Mouse (Mus musculus) neural tube, embryonic 13.5 days (tissue): Measurements from ENCODE around the gene Lhb. TPM values are rescaled to one million over a fixed set of nuclear protein-coding genes. Genes with fewer than 3 reads are reported as not detected.

Experiments
- ATAC-seq: fragments of 200-750 bp; cut with Nextera tagmentation; 2 replicates; pipeline ENCODE4 v1.8.0; 2017; ENCODE audit warnings: low read depth, mild to moderate bottlenecking, moderate TSS enrichment, moderate library complexity
- H3K27ac ChIP-seq: fragments of 300-500 bp; sonication (generic); replicated peaks from 2 replicates; pipeline ENCODE4 v1.5.1; 2015; ENCODE audit warnings: moderate library complexity, mild to moderate bottlenecking, inconsistent platforms
- H3K27me3 ChIP-seq: fragments of 300-500 bp; sonication (generic); 2 replicates; pipeline ENCODE4 v1.6.1; 2015; ENCODE audit warnings: mild to moderate bottlenecking, inconsistent platforms
- H3K36me3 ChIP-seq: fragments of 300-500 bp; sonication (generic); 2 replicates; pipeline ENCODE4 v1.6.1; 2015; ENCODE audit warnings: mild to moderate bottlenecking, inconsistent platforms
- H3K4me1 ChIP-seq: fragments of 300-500 bp; sonication (generic); replicated peaks from 2 replicates; pipeline ENCODE4 v1.6.1; 2015; ENCODE audit warnings: inconsistent platforms
- H3K4me2 ChIP-seq: fragments of 300-500 bp; sonication (generic); 2 replicates; pipeline ENCODE4 v1.6.1; 2015; ENCODE audit warnings: inconsistent platforms, mild to moderate bottlenecking, moderate library complexity
- H3K4me3 ChIP-seq: fragments of 300-500 bp; sonication (generic); 2 replicates; pipeline ENCODE4 v1.5.1; 2015; ENCODE audit warnings: mild to moderate bottlenecking, inconsistent platforms
- H3K9ac ChIP-seq: fragments of 300-500 bp; sonication (generic); 2 replicates; pipeline ENCODE4 v1.6.1; 2015; ENCODE audit warnings: moderate library complexity, mild to moderate bottlenecking, inconsistent platforms
- H3K9me3 ChIP-seq: fragments of 300-500 bp; sonication (generic); 2 replicates; pipeline ENCODE4 v1.6.1; 2016; ENCODE audit warnings: inconsistent platforms
- WGBS: fragments of 180-500 bp; shearing (Covaris S2); methylation state at CpG from one replicate; pipeline ENCODE4 v1.1.7; 2015; 5-methylcytosine and 5-hydroxymethylcytosine counted together
- polyA plus RNA-seq: library from polyadenylated mRNA; unstranded; fragments of >200 nt; fragmentation: Nextera tagmentation; extraction: Ambion mirVana; gene quantifications from 2 replicates; pipeline ENCODE4 v1.2.1, GENCODE M21; 2015

Gene Lhb
- polyA plus RNA-seq, 1 experiment from 2014 or later, result not detected

GRCm38 (mm10) chr7:45405091-45406075 lies 15.2 kb upstream of the Lhb start, which contains the start of gene Kcna7:
TSS of gene Kcna7 (plus strand) at chr7:45405653.
- WGBS, result 11% methylated on average over 28 of the region's 28 CpGs
- Histone ChIP-seq H3K27ac (no peak within 1 kb of the TSS), H3K4me2 (peak within 1 kb of the TSS; percentile 52), H3K27me3 (peaks cover 57% of the 10 kb centered on the region), H3K9ac (0 out of 2 replicates have a peak within 1 kb of the TSS, but pooled peaks have one; percentile 52), H3K4me3 (peak within 1 kb of the TSS; percentile 35), H3K9me3 (no peaks in the 10 kb centered on the region), H3K36me3 (no peaks in the 10 kb centered on the region), H3K4me1 (peaks cover 8% of the 10 kb centered on the region)
- no peak for ATAC-seq

- Histone ChIP-seq H3K9me3 (no peaks in the 10 kb centered on the region), H3K4me2 (peak overlapping the region; percentile 52), H3K9ac (peak overlapping the region; percentile 52; the same call in 1 of the 2 replicates), H3K27ac (no peak overlapping the region), H3K4me1 (peaks cover 8% of the 10 kb centered on the region), H3K27me3 (peaks cover 68% of the 10 kb centered on the region), H3K4me3 (peak overlapping the region; percentile 35), H3K36me3 (no peaks in the 10 kb centered on the region)
- WGBS, result 2% methylated on average over 114 of the region's 114 CpGs
- no peak for ATAC-seq
These were observed 14.2 kb upstream of the Lhb start for GRCm38 (mm10) chr7:45406157-45407156.

GRCm38 (mm10) chr7:45407836-45408235 lies 12.8 kb upstream of the Lhb start:
- ATAC-seq, result no peak
- peaks cover 8% of the 10 kb centered on the region for H3K4me1 ChIP-seq
- no peaks in the 10 kb centered on the region for H3K9me3 ChIP-seq
- WGBS, result 83% methylated on average over 10 of the region's 10 CpGs
- no peaks in the 10 kb centered on the region for H3K36me3 ChIP-seq
- no peak overlapping the region for H3K27ac ChIP-seq
- H3K9ac ChIP-seq, result no peak overlapping the region
- H3K4me3 ChIP-seq, result no peak overlapping the region
- H3K4me2 ChIP-seq, result no peak overlapping the region
- peaks cover 82% of the 10 kb centered on the region for H3K27me3 ChIP-seq

- H3K4me3 ChIP-seq, result no peak overlapping the region
- H3K27me3 ChIP-seq, result peaks cover 87% of the 10 kb centered on the region
- H3K36me3 ChIP-seq, result no peaks in the 10 kb centered on the region
- H3K9me3 ChIP-seq, result no peaks in the 10 kb centered on the region
- H3K4me2 ChIP-seq, result no peak overlapping the region
- WGBS, result 74% methylated on average over 7 of the region's 7 CpGs
- peaks cover 11% of the 10 kb centered on the region for H3K4me1 ChIP-seq
- no peak overlapping the region for H3K27ac ChIP-seq
- no peak overlapping the region for H3K9ac ChIP-seq
- no peak for ATAC-seq
These were observed 12.3 kb upstream of the Lhb start for GRCm38 (mm10) chr7:45408351-45408750.

- Histone ChIP-seq H3K36me3 (no peaks in the 10 kb centered on the region), H3K9ac (no peak overlapping the region), H3K4me1 (peaks cover 17% of the 10 kb centered on the region), H3K9me3 (no peaks in the 10 kb centered on the region), H3K4me3 (no peak overlapping the region), H3K27me3 (peaks cover 93% of the 10 kb centered on the region), H3K27ac (no peak overlapping the region), H3K4me2 (no peak overlapping the region)
- ATAC-seq, result no peak
- 88% methylated on average over 17 of the region's 17 CpGs for WGBS
These were observed 11.7 kb upstream of the Lhb start for GRCm38 (mm10) chr7:45408949-45409348.

- H3K4me1 ChIP-seq, result peaks cover 22% of the 10 kb centered on the region
- H3K27ac ChIP-seq, result no peak overlapping the region
- 88% methylated on average over 8 of the region's 8 CpGs for WGBS
- H3K4me2 ChIP-seq, result no peak overlapping the region
- H3K4me3 ChIP-seq, result no peak overlapping the region
- no peak overlapping the region for H3K9ac ChIP-seq
- no peaks in the 10 kb centered on the region for H3K9me3 ChIP-seq
- ATAC-seq, result no peak
- H3K27me3 ChIP-seq, result peaks cover 100% of the 10 kb centered on the region
- H3K36me3 ChIP-seq, result no peaks in the 10 kb centered on the region
These were observed 11.0 kb upstream of the Lhb start for GRCm38 (mm10) chr7:45409497-45410163.

- Histone ChIP-seq H3K4me3 (no peak overlapping the region), H3K36me3 (no peaks in the 10 kb centered on the region), H3K27ac (no peak overlapping the region), H3K9ac (no peak overlapping the region), H3K4me2 (no peak overlapping the region), H3K4me1 (peaks cover 13% of the 10 kb centered on the region), H3K9me3 (no peaks in the 10 kb centered on the region), H3K27me3 (peaks cover 100% of the 10 kb centered on the region)
- ATAC-seq, result no peak
- WGBS, result 84% methylated on average over 2 of the region's 2 CpGs
These were observed 8.2 kb upstream of the Lhb start for GRCm38 (mm10) chr7:45412421-45412820.

GRCm38 (mm10) chr7:45413113-45413863 lies 7.3 kb upstream of the Lhb start, which contains the start of gene Ntf5:
TSS of gene Ntf5 (plus strand) at chr7:45413695.
- no peaks in the 10 kb centered on the region for H3K36me3 ChIP-seq
- H3K9ac ChIP-seq, result peak within 1 kb of the TSS; percentile 68
- peaks cover 100% of the 10 kb centered on the region for H3K27me3 ChIP-seq
- no peaks in the 10 kb centered on the region for H3K9me3 ChIP-seq
- 2% methylated on average over 45 of the region's 45 CpGs for WGBS
- peak within 1 kb of the TSS; percentile 82 for H3K4me2 ChIP-seq
- ATAC-seq, result peak; percentile 34
- peak within 1 kb of the TSS; percentile 46 for H3K4me3 ChIP-seq
- H3K4me1 ChIP-seq, result peaks cover 13% of the 10 kb centered on the region
- no peak within 1 kb of the TSS for H3K27ac ChIP-seq

- Histone ChIP-seq H3K4me2 (peak overlapping the region; percentile 82), H3K36me3 (no peaks in the 10 kb centered on the region), H3K4me1 (peaks cover 13% of the 10 kb centered on the region), H3K9ac (peak overlapping the region; percentile 68), H3K4me3 (peak overlapping the region; percentile 46), H3K27ac (no peak overlapping the region), H3K9me3 (no peaks in the 10 kb centered on the region), H3K27me3 (peaks cover 100% of the 10 kb centered on the region)
- WGBS, result 2% methylated on average over 27 of the region's 27 CpGs
- ATAC-seq, result peak; percentile 20; the same call in 1 of the 2 replicates
These were observed 6.5 kb upstream of the Lhb start for GRCm38 (mm10) chr7:45413864-45414739.

- no peak for ATAC-seq
- Histone ChIP-seq H3K27me3 (peaks cover 100% of the 10 kb centered on the region), H3K4me3 (no peak overlapping the region), H3K4me1 (peaks cover 13% of the 10 kb centered on the region), H3K9me3 (no peaks in the 10 kb centered on the region), H3K36me3 (no peaks in the 10 kb centered on the region), H3K4me2 (no peak overlapping the region), H3K27ac (no peak overlapping the region), H3K9ac (no peak overlapping the region)
- 47% methylated on average over 12 of the region's 12 CpGs for WGBS
These were observed 5.8 kb upstream of the Lhb start for GRCm38 (mm10) chr7:45414740-45415224.
